Mouse (Mus musculus) hindbrain, embryonic 16.5 days (tissue): ENCODE results near the gene Nppc. TPM values are rescaled to one million over a fixed set of nuclear protein-coding genes. Genes with fewer than 3 reads are reported as not detected.

Experiments
- ATAC-seq: fragments of 200-750 bp; cut with Nextera tagmentation; 2 replicates; pipeline ENCODE4 v1.8.0; 2017; ENCODE audit warnings: moderate TSS enrichment, moderate library complexity
- H3K27ac ChIP-seq: fragments of 300-500 bp; sonication (generic); 2 replicates; pipeline ENCODE4 v1.5.1; 2014; ENCODE audit warnings: low read depth, mild to moderate bottlenecking, control low read depth, low read length, moderate library complexity
- H3K27me3 ChIP-seq: fragments of 300-500 bp; sonication (generic); replicated peaks from 2 replicates; pipeline ENCODE4 v1.6.1; 2014; ENCODE audit warnings: low read length; ENCODE audit not compliant: control insufficient read depth, insufficient read depth
- H3K36me3 ChIP-seq: fragments of 300-500 bp; sonication (generic); 2 replicates; pipeline ENCODE4 v1.6.1; 2014; ENCODE audit warnings: mild to moderate bottlenecking, low read length, moderate library complexity, mixed read lengths; ENCODE audit not compliant: control insufficient read depth, insufficient read depth
- H3K4me1 ChIP-seq: fragments of 300-500 bp; sonication (generic); 2 replicates; pipeline ENCODE4 v1.6.1; 2014; ENCODE audit warnings: low read depth, low read length; ENCODE audit not compliant: control insufficient read depth, insufficient read depth
- H3K4me2 ChIP-seq: fragments of 300-500 bp; sonication (generic); 2 replicates; pipeline ENCODE4 v1.6.1; 2014; ENCODE audit warnings: mild to moderate bottlenecking, low read length, control low read depth, moderate library complexity
- H3K4me3 ChIP-seq: fragments of 300-500 bp; sonication (generic); 2 replicates; pipeline ENCODE4 v1.5.1; 2014; ENCODE audit warnings: mild to moderate bottlenecking, low read length, control low read depth, moderate library complexity
- H3K9ac ChIP-seq: fragments of 300-500 bp; sonication (generic); 2 replicates; pipeline ENCODE4 v1.6.1; 2014; ENCODE audit warnings: low read depth, mild to moderate bottlenecking, control low read depth, low read length, moderate library complexity
- H3K9me3 ChIP-seq: fragments of 300-500 bp; sonication (generic); 2 replicates; pipeline ENCODE4 v1.6.1; 2014; ENCODE audit warnings: mild to moderate bottlenecking, low read length, moderate library complexity; ENCODE audit not compliant: control insufficient read depth
- WGBS: fragments of 180-500 bp; shearing (Covaris S2); extraction: QIAGEN DNeasy Blood & Tissue Kit; methylation state at CpG from one replicate; pipeline ENCODE4 v1.1.7; 2014; 5-methylcytosine and 5-hydroxymethylcytosine counted together
- polyA plus RNA-seq: library from polyadenylated mRNA; unstranded; fragments of >200 nt; fragmentation: Nextera tagmentation; extraction: Ambion mirVana; gene quantifications from 2 replicates; pipeline ENCODE4 v1.2.1, GENCODE M21; 2015

Nppc gene
- polyA plus RNA-seq, 1 experiment from 2014 or later, result 26.6 TPM

GRCm38 (mm10) chr1:86700367-86700766 is 30.0 kb upstream of the Nppc start:
- Histone ChIP-seq H3K36me3 (no peaks in the 10 kb centered on the region), H3K4me1 (peaks cover 13% of the 10 kb centered on the region), H3K4me2 (no peak overlapping the region), H3K27ac (no peak overlapping the region), H3K27me3 (no peaks in the 10 kb centered on the region), H3K9me3 (no peaks in the 10 kb centered on the region), H3K4me3 (no peak overlapping the region), H3K9ac (no peak overlapping the region)
- 82% methylated on average over 7 of the region's 7 CpGs for WGBS
- ATAC-seq, result no peak

DNA sequence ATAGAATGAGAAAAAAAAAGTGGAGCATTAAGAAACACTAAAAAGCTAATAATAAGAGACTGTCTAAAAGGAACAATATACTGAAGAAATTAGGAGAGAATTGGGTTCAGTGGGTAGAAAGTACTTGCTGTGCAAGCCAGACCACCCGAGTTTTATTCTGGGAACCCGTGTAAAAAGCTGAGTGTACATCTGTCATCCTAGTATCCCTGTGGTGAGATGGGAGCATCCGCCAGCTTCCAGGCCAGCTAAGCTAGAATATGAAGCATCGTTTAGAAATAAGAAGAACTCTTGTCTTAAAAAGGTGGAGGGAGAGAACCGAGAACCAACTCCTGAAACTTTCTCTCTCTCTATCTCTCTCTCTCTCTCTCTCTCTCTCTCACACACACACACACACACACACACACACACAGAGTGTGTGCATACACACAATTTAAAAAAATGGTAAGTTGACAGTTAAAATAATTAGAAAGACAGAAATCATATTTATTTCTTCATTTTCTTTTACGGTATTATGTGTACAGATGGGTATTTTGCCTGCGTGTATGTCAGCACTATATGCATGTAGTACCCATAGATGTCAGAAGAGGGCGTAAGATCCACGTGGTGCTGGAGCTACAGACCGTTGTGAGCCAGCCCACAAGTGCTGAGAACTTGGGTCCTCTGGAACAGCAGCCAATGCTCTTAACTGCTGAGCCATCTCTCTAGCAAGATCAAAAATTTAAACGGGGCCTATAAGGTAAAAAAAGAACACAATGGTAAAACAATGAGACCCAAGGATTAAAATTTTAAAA is 29.2 kb upstream of the Nppc start:
- Histone ChIP-seq H3K4me2 (no peak overlapping the region), H3K9me3 (no peaks in the 10 kb centered on the region), H3K4me3 (no peak overlapping the region), H3K36me3 (no peaks in the 10 kb centered on the region), H3K27ac (no peak overlapping the region), H3K9ac (no peak overlapping the region), H3K4me1 (peaks cover 6% of the 10 kb centered on the region), H3K27me3 (no peaks in the 10 kb centered on the region)
- no peak for ATAC-seq
- WGBS, result 69% methylated on average over 11 of the region's 11 CpGs

- Histone ChIP-seq H3K4me1 (peaks cover 3% of the 10 kb centered on the region), H3K9ac (no peak overlapping the region), H3K27me3 (no peaks in the 10 kb centered on the region), H3K4me2 (no peak overlapping the region), H3K27ac (no peak overlapping the region), H3K36me3 (no peaks in the 10 kb centered on the region), H3K4me3 (no peak overlapping the region), H3K9me3 (no peaks in the 10 kb centered on the region)
- WGBS, result 37% methylated on average over 2 of the region's 2 CpGs
- ATAC-seq, result no peak
Measured at GRCm38 (mm10) chr1:86698721-86699120, 28.4 kb upstream of the Nppc start.

DNA sequence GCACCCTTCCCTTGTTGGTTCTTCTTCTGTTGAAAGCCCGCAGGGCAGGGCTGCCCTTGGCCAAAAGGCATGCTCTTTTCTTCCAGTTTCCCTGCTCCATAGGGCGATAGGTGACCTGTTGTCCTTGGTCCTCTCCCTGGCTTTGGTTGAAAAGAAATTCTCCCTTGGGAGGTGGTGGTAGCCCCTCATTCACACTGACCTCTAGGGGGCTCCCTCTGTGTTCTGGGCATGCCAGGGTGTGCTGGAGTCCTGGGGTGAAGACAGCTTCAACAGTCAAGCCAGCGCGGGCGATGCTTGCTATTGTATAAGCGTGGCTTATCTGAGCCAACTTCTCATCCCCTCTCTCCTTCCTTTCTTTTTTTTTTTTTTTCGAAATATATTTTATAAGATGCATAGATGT is 26.6 kb upstream of the Nppc start:
- Histone ChIP-seq H3K4me3 (no peak overlapping the region), H3K9me3 (no peaks in the 10 kb centered on the region), H3K4me2 (no peak overlapping the region), H3K4me1 (no peaks in the 10 kb centered on the region), H3K36me3 (no peaks in the 10 kb centered on the region), H3K27ac (no peak overlapping the region), H3K27me3 (no peaks in the 10 kb centered on the region), H3K9ac (no peak overlapping the region)
- 57% methylated on average over 7 of the region's 7 CpGs for WGBS
- ATAC-seq, result no peak

- H3K27ac ChIP-seq, result no peak overlapping the region
- H3K9ac ChIP-seq, result no peak overlapping the region
- no peaks in the 10 kb centered on the region for H3K36me3 ChIP-seq
- no peaks in the 10 kb centered on the region for H3K4me1 ChIP-seq
- H3K4me2 ChIP-seq, result no peak overlapping the region
- no peaks in the 10 kb centered on the region for H3K27me3 ChIP-seq
- H3K9me3 ChIP-seq, result no peaks in the 10 kb centered on the region
- 69% methylated on average over 5 of the region's 5 CpGs for WGBS
- ATAC-seq, result no peak
- no peak overlapping the region for H3K4me3 ChIP-seq
Measured at GRCm38 (mm10) chr1:86691027-86691426, 20.7 kb upstream of the Nppc start.

- Histone ChIP-seq H3K27me3 (no peaks in the 10 kb centered on the region), H3K4me1 (no peaks in the 10 kb centered on the region), H3K27ac (no peak overlapping the region), H3K36me3 (no peaks in the 10 kb centered on the region), H3K4me3 (no peak overlapping the region), H3K9ac (no peak overlapping the region), H3K9me3 (no peaks in the 10 kb centered on the region), H3K4me2 (no peak overlapping the region)
- 73% methylated on average over 4 of the region's 4 CpGs for WGBS
- ATAC-seq, result no peak
Measured at GRCm38 (mm10) chr1:86687236-86687635, 16.9 kb upstream of the Nppc start.

GRCm38 (mm10) chr1:86678667-86679066 is 8.3 kb upstream of the Nppc start:
- Histone ChIP-seq H3K9ac (no peak overlapping the region), H3K4me2 (no peak overlapping the region), H3K4me3 (no peak overlapping the region), H3K27me3 (no peaks in the 10 kb centered on the region), H3K36me3 (no peaks in the 10 kb centered on the region), H3K27ac (no peak overlapping the region), H3K4me1 (no peaks in the 10 kb centered on the region), H3K9me3 (no peaks in the 10 kb centered on the region)
- ATAC-seq, result no peak
- 91% methylated on average over 10 of the region's 10 CpGs for WGBS

- Histone ChIP-seq H3K27ac (no peak overlapping the region), H3K27me3 (no peaks in the 10 kb centered on the region), H3K4me1 (no peaks in the 10 kb centered on the region), H3K4me2 (no peak overlapping the region), H3K4me3 (no peak overlapping the region), H3K36me3 (no peaks in the 10 kb centered on the region), H3K9ac (no peak overlapping the region), H3K9me3 (no peaks in the 10 kb centered on the region)
- WGBS, result 82% methylated on average over 3 of the region's 3 CpGs
- ATAC-seq, result no peak
Measured at GRCm38 (mm10) chr1:86677624-86678023, 7.3 kb upstream of the Nppc start.

- H3K27ac ChIP-seq, result no peak overlapping the region
- 83% methylated on average over 12 of the region's 12 CpGs for WGBS
- H3K9me3 ChIP-seq, result no peaks in the 10 kb centered on the region
- no peak overlapping the region for H3K9ac ChIP-seq
- no peak for ATAC-seq
- H3K4me2 ChIP-seq, result no peak overlapping the region
- peaks cover 1% of the 10 kb centered on the region for H3K4me1 ChIP-seq
- H3K36me3 ChIP-seq, result no peaks in the 10 kb centered on the region
- H3K27me3 ChIP-seq, result peaks cover 10% of the 10 kb centered on the region
- no peak overlapping the region for H3K4me3 ChIP-seq
Measured at GRCm38 (mm10) chr1:86675126-86675525, 4.8 kb upstream of the Nppc start.
